Mouse (Mus musculus): ENCODE results near the gene Pon3. TPM values are rescaled to one million over a fixed set of nuclear protein-coding genes. Genes with fewer than 3 reads are reported as not detected.

Gene Pon3
- polyA plus RNA-seq, 1 experiment, result 4.2 TPM

- no peak overlapping the region for H3K27ac ChIP-seq (ENCODE audit: control insufficient read depth, insufficient read depth, low read depth, low read length, poor library complexity)
- no peak overlapping the region for H3K4me3 ChIP-seq (replicated peaks; ENCODE audit: control insufficient read depth, low read depth, low read length)
- no peaks in the 10 kb centered on the region for H3K4me1 ChIP-seq (ENCODE audit: control insufficient read depth, insufficient read depth, low read length)
- TF ChIP-seq CTCF (IDR thresholded peaks at IDR 0.05; ENCODE audit: control insufficient read depth, insufficient read depth, low read length), result no peak
- TF ChIP-seq POLR2A (IDR thresholded peaks at IDR 0.05; ENCODE audit: borderline replicate concordance, control insufficient read depth, low read depth, low read length), result no peak
- 73% methylated on average over 2 of the region's 2 CpGs for WGBS
Observed at GRCm38 (mm10) chr6:5207817-5208216, 48.3 kb downstream of the Pon3 start.

GRCm38 (mm10) chr6:5199916-5200315, 56.2 kb downstream of the Pon3 start:
- WGBS, result 31% methylated on average over 3 of the region's 3 CpGs
- no peak for TF ChIP-seq POLR2A (IDR thresholded peaks at IDR 0.05; ENCODE audit: borderline replicate concordance, control insufficient read depth, low read depth, low read length)
- no peak for TF ChIP-seq CTCF (IDR thresholded peaks at IDR 0.05; ENCODE audit: control insufficient read depth, insufficient read depth, low read length)
- no peak overlapping the region for H3K27ac ChIP-seq (ENCODE audit: control insufficient read depth, insufficient read depth, low read depth, low read length, poor library complexity)
- H3K4me3 ChIP-seq (replicated peaks; ENCODE audit: control insufficient read depth, low read depth, low read length), result no peak overlapping the region
- H3K4me1 ChIP-seq (ENCODE audit: control insufficient read depth, insufficient read depth, low read length), result peaks cover 3% of the 10 kb centered on the region; the same call in 1 of the 2 replicates

- 86% methylated on average over 8 of the region's 8 CpGs for WGBS
- Histone ChIP-seq H3K4me3 (replicated peaks; ENCODE audit: control insufficient read depth, low read depth, low read length) (no peak overlapping the region), H3K4me1 (ENCODE audit: control insufficient read depth, insufficient read depth, low read length) (peaks cover 3% of the 10 kb centered on the region; the same call in 1 of the 2 replicates), H3K27ac (ENCODE audit: control insufficient read depth, insufficient read depth, low read depth, low read length, poor library complexity) (no peak overlapping the region)
- TF ChIP-seq POLR2A (IDR thresholded peaks at IDR 0.05; ENCODE audit: borderline replicate concordance, control insufficient read depth, low read depth, low read length) (no peak), CTCF (IDR thresholded peaks at IDR 0.05; ENCODE audit: control insufficient read depth, insufficient read depth, low read length) (no peak)
Observed at GRCm38 (mm10) chr6:5199376-5199905, 56.6 kb downstream of the Pon3 start.

DNA sequence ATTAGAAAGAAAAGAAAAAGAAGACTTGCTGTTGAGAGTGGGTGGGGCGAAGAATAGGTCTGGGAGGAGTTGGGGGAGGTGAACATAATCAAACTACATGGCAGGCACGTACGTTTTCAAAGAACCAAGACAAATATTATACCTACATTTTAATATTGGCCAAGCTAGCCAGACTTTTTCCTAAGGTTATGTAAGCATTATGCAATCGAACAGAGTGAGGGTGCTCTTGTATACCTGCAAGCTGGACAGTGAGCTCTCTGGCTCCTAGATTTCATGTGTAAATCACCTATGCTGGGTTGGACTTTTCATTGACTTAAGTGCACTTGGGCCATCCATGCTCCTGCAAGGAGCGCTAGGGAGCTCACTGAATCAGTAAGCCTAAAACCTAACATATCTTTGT, 57.5 kb downstream of the Pon3 start:
- 67% methylated on average over 5 of the region's 5 CpGs for WGBS
- H3K4me3 ChIP-seq (replicated peaks; ENCODE audit: control insufficient read depth, low read depth, low read length), result no peak overlapping the region
- no peak for TF ChIP-seq POLR2A (IDR thresholded peaks at IDR 0.05; ENCODE audit: borderline replicate concordance, control insufficient read depth, low read depth, low read length)
- no peak for TF ChIP-seq CTCF (IDR thresholded peaks at IDR 0.05; ENCODE audit: control insufficient read depth, insufficient read depth, low read length)
- peaks cover 3% of the 10 kb centered on the region; the same call in 1 of the 2 replicates for H3K4me1 ChIP-seq (ENCODE audit: control insufficient read depth, insufficient read depth, low read length)
- no peak overlapping the region for H3K27ac ChIP-seq (ENCODE audit: control insufficient read depth, insufficient read depth, low read depth, low read length, poor library complexity)

DNA sequence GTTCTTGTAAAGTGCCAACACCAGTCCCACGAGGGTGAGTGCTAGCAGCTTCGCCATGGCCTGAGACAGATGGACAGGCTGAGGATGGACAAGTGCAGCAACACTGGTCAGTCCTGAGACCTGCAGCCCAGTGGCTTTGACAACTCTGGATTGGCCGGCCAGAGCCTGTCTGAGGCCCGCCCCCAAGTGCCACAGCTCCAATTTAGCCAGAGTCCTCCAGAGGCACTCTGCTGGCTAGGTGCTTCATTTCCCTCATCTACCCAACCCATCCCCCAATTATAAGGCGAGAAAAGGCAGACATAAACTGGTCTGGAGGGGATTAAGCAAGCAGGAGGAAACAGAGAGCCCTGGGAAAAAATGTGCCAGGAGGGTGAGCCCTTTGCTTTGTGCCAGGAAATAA, 62.4 kb downstream of the Pon3 start, which contains the start of gene Pon1:
Gene Pon1, minus strand, starts transcription at position 254 of the 400 bp plus-strand sequence.
- Histone ChIP-seq H3K4me1 (ENCODE audit: control insufficient read depth, insufficient read depth, low read length) (peaks cover 3% of the 10 kb centered on the region; the same call in 1 of the 2 replicates), H3K27ac (ENCODE audit: control insufficient read depth, insufficient read depth, low read depth, low read length, poor library complexity) (no peak within 1 kb of the TSS), H3K4me3 (replicated peaks; ENCODE audit: control insufficient read depth, low read depth, low read length) (no peak within 1 kb of the TSS)
- 72% methylated on average over 5 of the region's 5 CpGs for WGBS
- TF ChIP-seq CTCF (IDR thresholded peaks at IDR 0.05; ENCODE audit: control insufficient read depth, insufficient read depth, low read length) (no peak), POLR2A (IDR thresholded peaks at IDR 0.05; ENCODE audit: borderline replicate concordance, control insufficient read depth, low read depth, low read length) (no peak)

DNA sequence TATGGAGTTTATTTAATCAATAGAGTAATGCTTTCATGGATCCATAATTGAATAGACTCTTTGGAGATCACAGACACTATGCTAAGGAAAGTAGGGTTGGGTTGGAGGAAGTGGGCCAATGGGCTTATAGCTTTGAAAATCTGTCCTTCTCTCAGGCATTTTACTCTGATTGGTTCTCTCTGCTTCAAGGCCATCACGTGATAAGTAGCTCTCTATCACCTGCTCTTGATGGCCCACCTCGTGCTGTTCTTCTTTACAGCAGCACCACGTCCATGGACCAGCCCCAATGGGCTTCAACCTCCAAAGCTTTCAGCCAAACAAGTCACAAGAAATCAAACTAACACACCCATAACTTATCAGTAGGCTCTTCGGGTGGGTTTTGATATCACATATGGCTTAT, 65.3 kb downstream of the Pon3 start:
- no peak overlapping the region for H3K4me3 ChIP-seq (replicated peaks; ENCODE audit: control insufficient read depth, low read depth, low read length)
- 76% methylated on average over 4 of the region's 4 CpGs for WGBS
- H3K27ac ChIP-seq (ENCODE audit: control insufficient read depth, insufficient read depth, low read depth, low read length, poor library complexity), result no peak overlapping the region
- no peak for TF ChIP-seq POLR2A (IDR thresholded peaks at IDR 0.05; ENCODE audit: borderline replicate concordance, control insufficient read depth, low read depth, low read length)
- TF ChIP-seq CTCF (IDR thresholded peaks at IDR 0.05; ENCODE audit: control insufficient read depth, insufficient read depth, low read length), result no peak
- H3K4me1 ChIP-seq (ENCODE audit: control insufficient read depth, insufficient read depth, low read length), result no peaks in the 10 kb centered on the region

DNA sequence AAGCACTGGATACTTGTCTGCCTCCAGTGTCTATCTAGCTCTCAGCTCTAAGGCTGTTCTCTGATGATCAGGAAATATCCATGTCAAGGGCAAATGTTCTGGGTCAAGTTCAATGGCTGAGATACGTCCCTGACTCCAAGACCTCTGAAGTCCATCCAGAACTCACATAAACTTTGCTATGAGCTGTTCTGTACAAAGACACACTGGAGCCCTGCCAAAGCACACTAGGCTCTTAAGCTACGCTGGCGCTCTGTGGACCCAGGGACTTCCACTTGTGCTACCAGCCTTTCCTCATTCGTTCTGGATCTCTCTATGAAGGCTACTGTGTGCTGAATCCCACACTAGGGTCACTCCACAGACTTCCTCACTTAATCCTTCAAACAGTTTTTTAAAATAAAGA, 66.6 kb downstream of the Pon3 start:
- Histone ChIP-seq H3K27ac (ENCODE audit: control insufficient read depth, insufficient read depth, low read depth, low read length, poor library complexity) (no peak overlapping the region), H3K4me3 (replicated peaks; ENCODE audit: control insufficient read depth, low read depth, low read length) (no peak overlapping the region), H3K4me1 (ENCODE audit: control insufficient read depth, insufficient read depth, low read length) (no peaks in the 10 kb centered on the region)
- TF ChIP-seq CTCF (IDR thresholded peaks at IDR 0.05; ENCODE audit: control insufficient read depth, insufficient read depth, low read length), result no peak
- no peak for TF ChIP-seq POLR2A (IDR thresholded peaks at IDR 0.05; ENCODE audit: borderline replicate concordance, control insufficient read depth, low read depth, low read length)
- 68% methylated on average over 4 of the region's 4 CpGs for WGBS

GRCm38 (mm10) chr6:5188938-5189337, 67.1 kb downstream of the Pon3 start:
- WGBS, result 79% methylated on average over 6 of the region's 6 CpGs

GRCm38 (mm10) chr6:5188036-5188435, 68.0 kb downstream of the Pon3 start:
- 81% methylated on average over 5 of the region's 5 CpGs for WGBS
- Histone ChIP-seq H3K27ac (ENCODE audit: control insufficient read depth, insufficient read depth, low read depth, low read length, poor library complexity) (no peak overlapping the region), H3K4me3 (replicated peaks; ENCODE audit: control insufficient read depth, low read depth, low read length) (no peak overlapping the region), H3K4me1 (ENCODE audit: control insufficient read depth, insufficient read depth, low read length) (no peaks in the 10 kb centered on the region)
- TF ChIP-seq POLR2A (IDR thresholded peaks at IDR 0.05; ENCODE audit: borderline replicate concordance, control insufficient read depth, low read depth, low read length) (no peak), CTCF (IDR thresholded peaks at IDR 0.05; ENCODE audit: control insufficient read depth, insufficient read depth, low read length) (no peak)

More at GRCm38 (mm10) chr6:5188938-5189337, 67.1 kb downstream of the Pon3 start:
- Histone ChIP-seq H3K27ac (ENCODE audit: control insufficient read depth, insufficient read depth, low read depth, low read length, poor library complexity) (no peak overlapping the region), H3K4me3 (replicated peaks; ENCODE audit: control insufficient read depth, low read depth, low read length) (no peak overlapping the region), H3K4me1 (ENCODE audit: control insufficient read depth, insufficient read depth, low read length) (no peaks in the 10 kb centered on the region)
- TF ChIP-seq CTCF (IDR thresholded peaks at IDR 0.05; ENCODE audit: control insufficient read depth, insufficient read depth, low read length), result no peak
- no peak for TF ChIP-seq POLR2A (IDR thresholded peaks at IDR 0.05; ENCODE audit: borderline replicate concordance, control insufficient read depth, low read depth, low read length)

All from bone marrow, adult 2 months (tissue).